14 mouse cellular contexts compared by ENCODE assay signal in genomic region chr11:4462868-4463267, GRCm38 (mm10). TPM values are rescaled to one million over a fixed set of nuclear protein-coding genes. Genes with fewer than 3 reads are reported as not detected.
"Had no signal": no experiment of that assay in that cellular context is flagged by ENCODE, and none has a peak within 500 bp of the region (broad histone marks: within the 10 kb centered on the region; RNA-seq: fewer than 3 reads in every experiment).

No protein-coding gene starts in this region.

- H3K4me3 ChIP-seq: limb, embryonic 10.5 days; liver, embryonic 15.5 days; midbrain, embryonic 12.5 days; stomach, embryonic 15.5 days had no signal

- H3K27me3 ChIP-seq: midbrain, embryonic 12.5 days; stomach, embryonic 15.5 days had no signal

- H3K27ac ChIP-seq: limb, embryonic 10.5 days; liver, embryonic 15.5 days; midbrain, embryonic 12.5 days; stomach, embryonic 15.5 days had no signal

- H3K9me3 ChIP-seq: limb, embryonic 10.5 days; liver, embryonic 15.5 days; midbrain, embryonic 12.5 days; stomach, embryonic 15.5 days had no signal

- H3K4me2 ChIP-seq: liver, embryonic 11.5 days; liver, embryonic 15.5 days; midbrain, embryonic 12.5 days; stomach, embryonic 15.5 days had no signal

- DNase-seq: kidney, postnatal 10 days; lung, adult 2 months; lung, postnatal 4 days; right cerebral cortex, postnatal 14 days had no signal

- H3K9ac ChIP-seq: liver, embryonic 15.5 days; midbrain, embryonic 12.5 days; stomach, embryonic 15.5 days had no signal

- H3K4me1 ChIP-seq: liver, embryonic 15.5 days; midbrain, embryonic 12.5 days; stomach, embryonic 15.5 days had no signal

- H3K36me3 ChIP-seq: limb, embryonic 10.5 days; liver, embryonic 15.5 days; midbrain, embryonic 12.5 days; stomach, embryonic 15.5 days had no signal

RNA-seq across cellular contexts. Expression of gene Hormad2, which starts 22.0 kb away (rescaled TPM):
- total RNA-seq: layer of hippocampus, postnatal 14 days; left cerebral cortex, adult 18-20 months; left cerebral cortex, postnatal 14 days; megakaryocyte, adult 5-6 weeks had no signal
- polyA plus RNA-seq: midbrain, embryonic 12.5 days; neural tube, embryonic 14.5 days had no signal
